Mouse (Mus musculus) heart, embryonic 10.5 days (tissue): ENCODE results near the gene Sh3bp1. TPM values are rescaled to one million over a fixed set of nuclear protein-coding genes. Genes with fewer than 3 reads are reported as not detected.

Source experiments
- DNase-seq: peaks from one replicate; pipeline ENCODE4 v3.0.0-alpha.2; 2017; ENCODE audit warnings: low spot score
- H3K27ac ChIP-seq: fragments of 300-500 bp; sonication (generic); 2 replicates; pipeline ENCODE4 v1.5.1; 2016; ENCODE audit warnings: mild to moderate bottlenecking
- H3K27me3 ChIP-seq: fragments of 300-500 bp; sonication (generic); 2 replicates; pipeline ENCODE4 v1.6.1; 2016; ENCODE audit warnings: mild to moderate bottlenecking; ENCODE audit not compliant: poor library complexity, insufficient read depth, severe bottlenecking
- H3K36me3 ChIP-seq: fragments of 300-500 bp; sonication (generic); 2 replicates; pipeline ENCODE4 v1.6.1; 2016; ENCODE audit warnings: mild to moderate bottlenecking, moderate library complexity
- H3K4me1 ChIP-seq: fragments of 300-500 bp; sonication (generic); 2 replicates; pipeline ENCODE4 v1.6.1; 2016; ENCODE audit warnings: mild to moderate bottlenecking
- H3K4me3 ChIP-seq: fragments of 300-500 bp; sonication (generic); 2 replicates; pipeline ENCODE4 v1.5.1; 2016; ENCODE audit warnings: mild to moderate bottlenecking, moderate library complexity
- H3K9me3 ChIP-seq: fragments of 300-500 bp; sonication (generic); 2 replicates; pipeline ENCODE4 v1.6.1; 2016; ENCODE audit warnings: mild to moderate bottlenecking, moderate library complexity
- WGBS: fragments of 180-500 bp; shearing (Covaris S2); methylation state at CpG from one replicate; pipeline ENCODE4 v1.1.7; 2016; 5-methylcytosine and 5-hydroxymethylcytosine counted together
- microRNA-seq: library from miRNA; unstranded; fragments of <30 nt; microRNA quantifications from one replicate; pipeline ENCODE4, GENCODE M21; 2017
- polyA plus RNA-seq: library from polyadenylated mRNA; unstranded; fragments of >200 nt; fragmentation: Nextera tagmentation; extraction: Ambion mirVana; gene quantifications from 2 replicates; pipeline ENCODE4 v1.2.1, GENCODE M21; 2016

The Sh3bp1 gene
- polyA plus RNA-seq, 1 experiment from 2014 or later, result 44.4 TPM

- Histone ChIP-seq H3K4me1 (peaks cover 16% of the 10 kb centered on the region), H3K27me3 (peaks cover 14% of the 10 kb centered on the region), H3K4me3 (peak overlapping the region; percentile 51), H3K9me3 (no peaks in the 10 kb centered on the region), H3K27ac (peak overlapping the region; percentile 82), H3K36me3 (peaks cover 43% of the 10 kb centered on the region)
- peak; percentile 92 for DNase-seq
- under 1% methylated on average over 9 of the region's 9 CpGs for WGBS
Measured at GRCm38 (mm10) chr15:78942663-78943062, 43.1 kb downstream of the Sh3bp1 start.

GRCm38 (mm10) chr15:78946232-78946631 lies 46.7 kb downstream of the Sh3bp1 start:
- H3K36me3 ChIP-seq, result peaks cover 7% of the 10 kb centered on the region
- no peak for DNase-seq
- WGBS, result 84% methylated on average over 7 of the region's 7 CpGs
- no peak overlapping the region for H3K4me3 ChIP-seq
- H3K27ac ChIP-seq, result no peak overlapping the region
- H3K4me1 ChIP-seq, result peaks cover 29% of the 10 kb centered on the region
- H3K9me3 ChIP-seq, result no peaks in the 10 kb centered on the region
- peaks cover 14% of the 10 kb centered on the region for H3K27me3 ChIP-seq

- Histone ChIP-seq H3K27me3 (peaks cover 14% of the 10 kb centered on the region), H3K36me3 (peaks cover 4% of the 10 kb centered on the region; the same call in 1 of the 2 replicates), H3K27ac (peak within 1 kb of the TSS; percentile 81), H3K9me3 (no peaks in the 10 kb centered on the region), H3K4me3 (peak within 1 kb of the TSS; percentile 60), H3K4me1 (peaks cover 24% of the 10 kb centered on the region)
- under 1% methylated on average over 24 of the region's 24 CpGs for WGBS
- DNase-seq, result peak; percentile 96
Measured at GRCm38 (mm10) chr15:78947657-78948056, 48.1 kb downstream of the Sh3bp1 start, which contains the start of gene Triobp. Triobp (plus strand) TSS chr15:78947724.

DNA sequence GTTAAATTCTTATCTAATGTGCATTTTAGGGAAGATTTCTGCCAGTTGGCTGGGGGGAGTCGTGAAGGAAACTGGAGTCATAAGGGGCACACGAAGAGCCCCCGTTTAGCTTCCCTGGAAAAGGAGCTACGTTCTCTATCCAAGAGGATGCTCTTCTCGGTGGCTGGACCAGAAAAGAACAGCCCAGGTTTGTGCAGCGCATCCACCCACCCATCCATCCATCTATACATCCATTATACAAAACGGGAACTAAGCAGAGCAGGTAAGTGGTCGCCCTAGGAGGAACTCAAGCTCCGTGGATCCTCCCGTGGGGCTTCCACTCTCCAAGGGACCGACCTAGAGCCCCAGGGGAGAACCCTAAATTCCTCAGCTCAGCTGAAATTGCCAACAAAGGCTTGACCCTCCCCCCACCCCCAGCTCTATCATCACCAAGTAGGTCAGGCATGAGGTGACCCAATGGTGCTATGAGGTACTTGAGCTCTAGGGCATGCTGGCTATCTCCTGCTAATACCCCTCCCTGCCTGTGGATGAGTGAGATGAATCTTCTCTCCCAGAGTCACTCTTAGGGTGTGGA lies 48.7 kb downstream of the Sh3bp1 start:
- H3K9me3 ChIP-seq, result no peaks in the 10 kb centered on the region
- H3K27me3 ChIP-seq, result peaks cover 14% of the 10 kb centered on the region
- peaks cover 4% of the 10 kb centered on the region; the same call in 1 of the 2 replicates for H3K36me3 ChIP-seq
- DNase-seq, result peak; percentile 75
- H3K4me1 ChIP-seq, result peaks cover 18% of the 10 kb centered on the region
- 10% methylated on average over 11 of the region's 11 CpGs for WGBS
- peak overlapping the region; percentile 81 for H3K27ac ChIP-seq
- peak overlapping the region; percentile 60 for H3K4me3 ChIP-seq

DNA sequence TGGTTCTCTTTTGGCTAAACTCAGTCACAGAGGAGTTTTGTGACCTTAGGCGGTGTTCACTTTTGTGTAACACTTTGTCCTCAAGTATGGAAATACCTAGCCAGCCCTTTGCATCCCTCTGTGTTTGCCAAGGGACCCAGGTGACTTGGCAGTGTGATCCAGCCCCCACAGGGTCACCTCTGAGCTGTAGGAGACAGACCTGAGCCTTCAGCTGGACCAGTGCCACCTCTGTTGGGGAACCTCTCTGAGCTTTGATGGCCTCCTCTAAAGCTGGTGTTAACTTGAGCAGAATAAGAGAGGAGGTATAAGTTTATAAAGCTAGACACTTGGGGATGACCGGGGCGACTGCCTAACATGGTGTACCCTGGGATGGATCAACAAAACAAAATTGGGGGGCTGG lies 49.3 kb downstream of the Sh3bp1 start:
- peaks cover 14% of the 10 kb centered on the region for H3K27me3 ChIP-seq
- DNase-seq, result no peak
- no peak overlapping the region for H3K4me3 ChIP-seq
- peaks cover 8% of the 10 kb centered on the region for H3K36me3 ChIP-seq
- no peaks in the 10 kb centered on the region for H3K9me3 ChIP-seq
- H3K27ac ChIP-seq, result no peak overlapping the region
- 93% methylated on average over 3 of the region's 3 CpGs for WGBS
- peaks cover 17% of the 10 kb centered on the region for H3K4me1 ChIP-seq

DNA sequence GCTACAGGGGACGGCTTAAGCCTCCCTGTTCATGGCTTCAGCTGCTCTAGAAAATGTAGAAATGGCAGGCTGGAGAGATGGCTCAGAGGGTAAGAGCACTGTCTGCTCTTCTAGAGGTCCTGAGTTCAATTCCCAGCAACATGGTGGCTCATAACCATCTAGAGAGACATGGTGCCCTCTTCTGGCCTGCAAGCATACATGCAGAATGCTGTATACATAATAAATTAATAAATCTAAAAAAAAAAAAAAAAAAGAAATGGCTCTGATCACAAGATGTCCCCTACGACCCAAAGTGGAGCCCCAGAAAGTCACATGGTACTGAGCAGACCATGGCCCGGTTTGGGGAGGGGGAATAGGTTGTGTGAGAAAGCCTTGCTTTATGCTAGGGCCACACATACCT lies 56.1 kb downstream of the Sh3bp1 start:
- Histone ChIP-seq H3K36me3 (peaks cover 17% of the 10 kb centered on the region), H3K4me1 (peaks cover 10% of the 10 kb centered on the region), H3K27ac (no peak overlapping the region), H3K27me3 (no peaks in the 10 kb centered on the region), H3K9me3 (no peaks in the 10 kb centered on the region), H3K4me3 (no peak overlapping the region)
- no peak for DNase-seq
- 69% methylated on average over 3 of the region's 3 CpGs for WGBS

GRCm38 (mm10) chr15:78956351-78956750 lies 56.8 kb downstream of the Sh3bp1 start:
- Histone ChIP-seq H3K27ac (no peak overlapping the region), H3K9me3 (no peaks in the 10 kb centered on the region), H3K4me3 (no peak overlapping the region), H3K27me3 (no peaks in the 10 kb centered on the region), H3K36me3 (peaks cover 20% of the 10 kb centered on the region), H3K4me1 (peaks cover 10% of the 10 kb centered on the region)
- no peak for DNase-seq
- WGBS, result 60% methylated on average over 4 of the region's 4 CpGs

DNA sequence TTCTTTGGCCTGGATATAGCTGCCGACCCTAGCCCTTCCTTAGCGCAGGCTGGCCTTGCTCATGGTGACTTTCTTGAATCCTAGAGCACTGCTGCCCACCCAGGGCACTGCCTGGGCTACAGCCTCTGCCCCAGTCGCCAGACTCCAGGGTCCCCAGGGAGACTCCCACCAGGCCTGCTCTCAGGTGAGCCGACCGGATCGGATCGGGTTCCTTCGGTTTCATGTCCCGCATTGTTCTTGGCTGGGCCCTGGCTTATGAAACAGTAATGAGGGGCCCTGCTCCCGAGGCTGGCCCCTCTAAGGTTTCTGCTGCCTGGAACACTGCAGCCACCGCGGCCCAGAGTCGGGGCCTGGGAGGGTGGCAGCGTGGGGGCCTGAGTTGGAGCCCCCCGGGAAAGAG lies 57.5 kb downstream of the Sh3bp1 start:
- WGBS, result 49% methylated on average over 15 of the region's 15 CpGs
- Histone ChIP-seq H3K27me3 (no peaks in the 10 kb centered on the region), H3K9me3 (no peaks in the 10 kb centered on the region), H3K4me1 (peaks cover 10% of the 10 kb centered on the region), H3K27ac (peak overlapping the region; percentile 49; the same call in 1 of the 2 replicates), H3K36me3 (peaks cover 20% of the 10 kb centered on the region), H3K4me3 (no peak overlapping the region)
- no peak for DNase-seq

DNA sequence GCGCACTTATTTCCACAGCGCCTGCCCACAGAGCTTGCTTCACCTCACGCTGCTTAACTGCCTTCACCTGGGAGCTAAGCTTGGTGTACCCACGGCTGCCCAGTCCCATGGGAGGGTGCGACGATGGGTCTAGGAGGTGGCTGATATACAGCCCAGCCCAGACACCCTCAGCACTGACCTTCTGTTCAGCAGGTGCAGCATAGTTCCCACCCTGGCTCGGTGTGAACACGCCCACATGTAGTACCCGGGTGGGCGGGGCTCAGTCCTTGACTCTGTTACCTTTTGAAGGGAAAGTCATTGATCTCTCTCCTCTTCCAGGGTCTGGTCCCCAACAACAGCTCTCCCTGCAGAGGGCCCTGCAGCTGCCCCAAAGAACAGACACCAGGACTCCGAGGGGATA lies 60.0 kb downstream of the Sh3bp1 start:
- WGBS, result 84% methylated on average over 11 of the region's 11 CpGs
- Histone ChIP-seq H3K36me3 (peaks cover 10% of the 10 kb centered on the region; the same call in 1 of the 2 replicates), H3K4me3 (no peak overlapping the region), H3K27ac (no peak overlapping the region), H3K27me3 (no peaks in the 10 kb centered on the region), H3K4me1 (peaks cover 15% of the 10 kb centered on the region), H3K9me3 (no peaks in the 10 kb centered on the region)
- DNase-seq, result no peak

- no peak overlapping the region for H3K4me3 ChIP-seq
- 74% methylated on average over 4 of the region's 4 CpGs for WGBS
- no peak overlapping the region for H3K27ac ChIP-seq
- no peaks in the 10 kb centered on the region for H3K27me3 ChIP-seq
- H3K9me3 ChIP-seq, result no peaks in the 10 kb centered on the region
- H3K36me3 ChIP-seq, result peaks cover 10% of the 10 kb centered on the region; the same call in 1 of the 2 replicates
- no peak for DNase-seq
- peaks cover 15% of the 10 kb centered on the region for H3K4me1 ChIP-seq
Measured at GRCm38 (mm10) chr15:78960088-78960487, 60.5 kb downstream of the Sh3bp1 start.

Small RNAs within 50 kb of the gene (microRNA-seq; reads per million reads assigned to microRNA genes)
- not detected for gene Mir6955

Other genes with a start within 250 kb of the Sh3bp1 start
- 0.02 TPM in 1 of 2 replicates, not detected in the other for gene Elfn2, start 181.0 kb upstream of the Sh3bp1 start, polyA plus RNA-seq
- gene Mfng, start 126.3 kb upstream of the Sh3bp1 start, polyA plus RNA-seq, result 5.5 and 10.3 TPM in 2 replicates
- gene Card10, start 96.7 kb upstream of the Sh3bp1 start, polyA plus RNA-seq, result 3.5 and 4.0 TPM in 2 replicates
- gene Cdc42ep1, start 57.1 kb upstream of the Sh3bp1 start, polyA plus RNA-seq, result 35.1 and 37.3 TPM in 2 replicates
- 2.2 TPM in 1 of 2 replicates, not detected in the other for gene Lgals2, start 44.2 kb upstream of the Sh3bp1 start, polyA plus RNA-seq
- 51.5 and 56.6 TPM in 2 replicates for gene Gga1, start 22.6 kb upstream of the Sh3bp1 start, polyA plus RNA-seq
- gene Gm49510, start 101 bp upstream of the Sh3bp1 start, polyA plus RNA-seq, result 0.11 and 0.38 TPM in 2 replicates
- 26.5 and 35.7 TPM in 2 replicates for gene Pdxp, start 14.2 kb downstream of the Sh3bp1 start, polyA plus RNA-seq
- 427 and 466 TPM in 2 replicates for gene Lgals1, start 27.0 kb downstream of the Sh3bp1 start, polyA plus RNA-seq
- 45.8 and 70.0 TPM in 2 replicates for gene Nol12, start 35.2 kb downstream of the Sh3bp1 start, polyA plus RNA-seq
- gene Triobp, start 48.0 kb downstream of the Sh3bp1 start, polyA plus RNA-seq, result 63.6 and 68.2 TPM in 2 replicates
- gene H1f0, start 128.7 kb downstream of the Sh3bp1 start, polyA plus RNA-seq, result 195 and 250 TPM in 2 replicates
- 0.26 TPM in 1 of 2 replicates, not detected in the other for gene Galr3, start 142.1 kb downstream of the Sh3bp1 start, polyA plus RNA-seq
- 34.8 and 48.7 TPM in 2 replicates for gene Ankrd54, start 163.1 kb downstream of the Sh3bp1 start, polyA plus RNA-seq
- gene Eif3l, start 175.4 kb downstream of the Sh3bp1 start, polyA plus RNA-seq, result 201 and 226 TPM in 2 replicates
- gene Micall1, start 209.1 kb downstream of the Sh3bp1 start, polyA plus RNA-seq, result 13.1 and 14.5 TPM in 2 replicates
- 289 and 326 TPM in 2 replicates for gene Polr2f, start 241.2 kb downstream of the Sh3bp1 start, polyA plus RNA-seq
- 6.0 and 8.1 TPM in 2 replicates for gene 1700088E04Rik, start 241.5 kb downstream of the Sh3bp1 start, polyA plus RNA-seq